Mouse (Mus musculus) cerebral cortex, adult 2 months (tissue): ENCODE measurements around the gene Tnnc1.

Experiments used
- WGBS: fragments of 180-500 bp; shearing (Covaris S2); methylation state at CpG from one replicate; pipeline ENCODE4 v1.1.7; 2018; 5-methylcytosine and 5-hydroxymethylcytosine counted together

Tnnc1 gene

GRCm38 (mm10) chr14:31214684-31215083 lies 6.6 kb downstream of the Tnnc1 start:
- 80% methylated on average over 3 of the region's 3 CpGs for WGBS

- WGBS: 38% methylated on average over 15 of the region's 15 CpGs
These were observed 7.3 kb downstream of the Tnnc1 start for GRCm38 (mm10) chr14:31215157-31216002.

GRCm38 (mm10) chr14:31216846-31217245 lies 8.7 kb downstream of the Tnnc1 start, which contains the start of gene Nisch:
Nisch (minus strand) TSS chr14:31216946.
- WGBS: 77% methylated on average over 2 of the region's 2 CpGs

- WGBS: 33% methylated on average over 11 of the region's 11 CpGs
These were observed 9.6 kb downstream of the Tnnc1 start, which contains the start of gene Sema3g for GRCm38 (mm10) chr14:31217666-31218065. Sema3g (plus strand) TSS chr14:31217860.

GRCm38 (mm10) chr14:31226978-31227377 lies 18.9 kb downstream of the Tnnc1 start:
- 48% methylated on average over 4 of the region's 4 CpGs for WGBS

GRCm38 (mm10) chr14:31228234-31228633 lies 20.1 kb downstream of the Tnnc1 start:
- WGBS: 79% methylated on average over 6 of the region's 6 CpGs

GRCm38 (mm10) chr14:31230442-31230841 lies 22.3 kb downstream of the Tnnc1 start:
- 77% methylated on average over 8 of the region's 8 CpGs for WGBS

- WGBS: 79% methylated on average over 13 of the region's 13 CpGs
These were observed 24.4 kb downstream of the Tnnc1 start for GRCm38 (mm10) chr14:31232404-31233069.

- 83% methylated on average over 14 of the region's 14 CpGs for WGBS
These were observed 25.2 kb downstream of the Tnnc1 start for GRCm38 (mm10) chr14:31233070-31233995.

- WGBS: 10% methylated on average over 11 of the region's 11 CpGs
These were observed 26.0 kb downstream of the Tnnc1 start for GRCm38 (mm10) chr14:31233996-31234591.

GRCm38 (mm10) chr14:31237101-31237882 lies 29.2 kb downstream of the Tnnc1 start:
- WGBS: 82% methylated on average over 7 of the region's 7 CpGs

GRCm38 (mm10) chr14:31240528-31240927 lies 32.4 kb downstream of the Tnnc1 start:
- 59% methylated on average over 3 of the region's 3 CpGs for WGBS

- 79% methylated on average over 1 of the region's 1 CpGs for WGBS
These were observed 36.7 kb downstream of the Tnnc1 start for GRCm38 (mm10) chr14:31244777-31245176.

GRCm38 (mm10) chr14:31245946-31246345 lies 37.8 kb downstream of the Tnnc1 start:
- 80% methylated on average over 1 of the region's 1 CpGs for WGBS

GRCm38 (mm10) chr14:31248396-31248795 lies 40.3 kb downstream of the Tnnc1 start:
- 94% methylated on average over 6 of the region's 6 CpGs for WGBS

GRCm38 (mm10) chr14:31250222-31251083 lies 42.3 kb downstream of the Tnnc1 start:
- 15% methylated on average over 38 of the region's 38 CpGs for WGBS

GRCm38 (mm10) chr14:31251084-31251604 lies 43.0 kb downstream of the Tnnc1 start, which contains the start of the genes Phf7 and Bap1:
Phf7 (minus strand) TSS chr14:31251317.
Bap1 (plus strand) TSS chr14:31251450.
- WGBS: under 1% methylated on average over 74 of the region's 75 CpGs

- under 1% methylated on average over 18 of the region's 18 CpGs for WGBS
These were observed 43.5 kb downstream of the Tnnc1 start for GRCm38 (mm10) chr14:31251626-31252025.

- 84% methylated on average over 5 of the region's 5 CpGs for WGBS
These were observed 44.0 kb downstream of the Tnnc1 start for GRCm38 (mm10) chr14:31252091-31252490.
